Mouse (Mus musculus): Measurements from ENCODE around the gene Ccdc39. TPM values are rescaled to one million over a fixed set of nuclear protein-coding genes. Genes with fewer than 3 reads are reported as not detected.
A peak's percentile ranks its signal among the peaks of the same experiment; 100 is the strongest.

Gene Ccdc39
- not detected in 2 replicates for polyA plus RNA-seq (2012; rRNA removed)

GRCm38 (mm10) chr3:33843801-33844632, at the start of gene Ccdc39:
Gene Ccdc39 (minus strand): TSS chr3:33844310.
- TF ChIP-seq CTCF (IDR thresholded peaks at IDR 0.05; ENCODE audit: extremely low read depth, insufficient read length, insufficient replicate concordance, low read depth, low read length) = no peak
- TF ChIP-seq POLR2A (IDR thresholded peaks at IDR 0.05; ENCODE audit: low read depth, low read length) = no peak
- no peak within 1 kb of the TSS for H3K27ac ChIP-seq (ENCODE audit: insufficient read depth, low read depth, low read length)
- 0 out of 2 replicates have a peak, but pooled peaks cover 3% of the 10 kb centered on the region for H3K4me1 ChIP-seq (ENCODE audit: control insufficient read depth, insufficient read depth, insufficient read length, low read length)
- H3K4me3 ChIP-seq (ENCODE audit: low read depth, low read length) = peak within 1 kb of the TSS; percentile 48
- H3K36me3 ChIP-seq (ENCODE audit: control insufficient read depth, insufficient read depth, low read length) = no peaks in the 10 kb centered on the region
- WGBS = 5% methylated on average over 26 of the region's 26 CpGs
- H3K27me3 ChIP-seq (ENCODE audit: control insufficient read depth, insufficient read depth, low read length) = no peaks in the 10 kb centered on the region

- 89% methylated on average over 5 of the region's 5 CpGs for WGBS
- H3K4me1 ChIP-seq (ENCODE audit: control insufficient read depth, insufficient read depth, insufficient read length, low read length) = no peaks in the 10 kb centered on the region
- TF ChIP-seq CTCF (IDR thresholded peaks at IDR 0.05; ENCODE audit: extremely low read depth, insufficient read length, insufficient replicate concordance, low read depth, low read length) = no peak
- no peak for TF ChIP-seq POLR2A (IDR thresholded peaks at IDR 0.05; ENCODE audit: low read depth, low read length)
- H3K27ac ChIP-seq (ENCODE audit: insufficient read depth, low read depth, low read length) = no peak overlapping the region
- 0 out of 2 replicates have a peak, but pooled peaks cover 2% of the 10 kb centered on the region for H3K27me3 ChIP-seq (ENCODE audit: control insufficient read depth, insufficient read depth, low read length)
- H3K4me3 ChIP-seq (ENCODE audit: low read depth, low read length) = no peak overlapping the region
- no peaks in the 10 kb centered on the region for H3K36me3 ChIP-seq (ENCODE audit: control insufficient read depth, insufficient read depth, low read length)
Measured at GRCm38 (mm10) chr3:33893433-33893832, 49.3 kb upstream of the Ccdc39 start.

GRCm38 (mm10) chr3:33887438-33887837, 43.3 kb upstream of the Ccdc39 start:
- 26% methylated on average over 8 of the region's 8 CpGs for WGBS
- Histone ChIP-seq H3K4me1 (ENCODE audit: control insufficient read depth, insufficient read depth, insufficient read length, low read length) (no peaks in the 10 kb centered on the region), H3K36me3 (ENCODE audit: control insufficient read depth, insufficient read depth, low read length) (no peaks in the 10 kb centered on the region), H3K27me3 (ENCODE audit: control insufficient read depth, insufficient read depth, low read length) (0 out of 2 replicates have a peak, but pooled peaks cover 2% of the 10 kb centered on the region), H3K4me3 (ENCODE audit: low read depth, low read length) (no peak overlapping the region), H3K27ac (ENCODE audit: insufficient read depth, low read depth, low read length) (no peak overlapping the region)
- TF ChIP-seq POLR2A (IDR thresholded peaks at IDR 0.05; ENCODE audit: low read depth, low read length) (no peak), CTCF (IDR thresholded peaks at IDR 0.05; ENCODE audit: extremely low read depth, insufficient read length, insufficient replicate concordance, low read depth, low read length) (no peak)

GRCm38 (mm10) chr3:33883105-33883504, 39.0 kb upstream of the Ccdc39 start:
- no peak for TF ChIP-seq POLR2A (IDR thresholded peaks at IDR 0.05; ENCODE audit: low read depth, low read length)
- no peak for TF ChIP-seq CTCF (IDR thresholded peaks at IDR 0.05; ENCODE audit: extremely low read depth, insufficient read length, insufficient replicate concordance, low read depth, low read length)
- Histone ChIP-seq H3K27ac (ENCODE audit: insufficient read depth, low read depth, low read length) (no peak overlapping the region), H3K36me3 (ENCODE audit: control insufficient read depth, insufficient read depth, low read length) (no peaks in the 10 kb centered on the region), H3K4me1 (ENCODE audit: control insufficient read depth, insufficient read depth, insufficient read length, low read length) (no peaks in the 10 kb centered on the region), H3K27me3 (ENCODE audit: control insufficient read depth, insufficient read depth, low read length) (no peaks in the 10 kb centered on the region), H3K4me3 (ENCODE audit: low read depth, low read length) (no peak overlapping the region)
- 93% methylated on average over 6 of the region's 6 CpGs for WGBS

GRCm38 (mm10) chr3:33882695-33883094, 38.6 kb upstream of the Ccdc39 start:
- Histone ChIP-seq H3K4me1 (ENCODE audit: control insufficient read depth, insufficient read depth, insufficient read length, low read length) (no peaks in the 10 kb centered on the region), H3K27me3 (ENCODE audit: control insufficient read depth, insufficient read depth, low read length) (no peaks in the 10 kb centered on the region), H3K36me3 (ENCODE audit: control insufficient read depth, insufficient read depth, low read length) (no peaks in the 10 kb centered on the region), H3K27ac (ENCODE audit: insufficient read depth, low read depth, low read length) (no peak overlapping the region), H3K4me3 (ENCODE audit: low read depth, low read length) (no peak overlapping the region)
- 73% methylated on average over 2 of the region's 2 CpGs for WGBS
- TF ChIP-seq POLR2A (IDR thresholded peaks at IDR 0.05; ENCODE audit: low read depth, low read length) (no peak), CTCF (IDR thresholded peaks at IDR 0.05; ENCODE audit: extremely low read depth, insufficient read length, insufficient replicate concordance, low read depth, low read length) (no peak)

GRCm38 (mm10) chr3:33878661-33879060, 34.6 kb upstream of the Ccdc39 start:
- TF ChIP-seq CTCF (IDR thresholded peaks at IDR 0.05; ENCODE audit: extremely low read depth, insufficient read length, insufficient replicate concordance, low read depth, low read length) (no peak), POLR2A (IDR thresholded peaks at IDR 0.05; ENCODE audit: low read depth, low read length) (no peak)
- H3K27me3 ChIP-seq (ENCODE audit: control insufficient read depth, insufficient read depth, low read length) = no peaks in the 10 kb centered on the region
- H3K4me1 ChIP-seq (ENCODE audit: control insufficient read depth, insufficient read depth, insufficient read length, low read length) = peaks cover 3% of the 10 kb centered on the region; the same call in 1 of the 2 replicates
- H3K4me3 ChIP-seq (ENCODE audit: low read depth, low read length) = no peak overlapping the region
- 92% methylated on average over 6 of the region's 6 CpGs for WGBS
- no peaks in the 10 kb centered on the region for H3K36me3 ChIP-seq (ENCODE audit: control insufficient read depth, insufficient read depth, low read length)
- H3K27ac ChIP-seq (ENCODE audit: insufficient read depth, low read depth, low read length) = no peak overlapping the region
